Mouse (Mus musculus) cerebellum, postnatal 4 days (tissue): ENCODE measurements around the gene Zfp746.

Source experiments
- DNase-seq, 2 experiments: peaks; one replicate each; pipeline ENCODE4 v3.0.0; 2022; ENCODE audit warnings: low spot score in 2 of 2, mixed read lengths in 1 of 2

Gene Zfp746

GRCm38 (mm10) chr6:48047114-48047449 is 39.3 kb downstream of the Zfp746 start:
- no peak for DNase-seq

GRCm38 (mm10) chr6:48032661-48033060 is 53.7 kb downstream of the Zfp746 start:
- no peak for DNase-seq

- DNase-seq = no peak
These were observed 60.3 kb downstream of the Zfp746 start for GRCm38 (mm10) chr6:48025905-48026660.

- DNase-seq = no peak
These were observed 61.4 kb downstream of the Zfp746 start for GRCm38 (mm10) chr6:48024994-48025345.

- DNase-seq = peak in 1 of 2 experiments; percentile 11
These were observed 61.9 kb downstream of the Zfp746 start for GRCm38 (mm10) chr6:48024330-48024993.

- no peak for DNase-seq
These were observed 63.7 kb downstream of the Zfp746 start for GRCm38 (mm10) chr6:48022672-48023071.

GRCm38 (mm10) chr6:48021678-48022077 is 64.7 kb downstream of the Zfp746 start:
- no peak for DNase-seq

GRCm38 (mm10) chr6:48020006-48020405 is 66.4 kb downstream of the Zfp746 start:
- DNase-seq = no peak

GRCm38 (mm10) chr6:48016841-48017240 is 69.6 kb downstream of the Zfp746 start:
- no peak for DNase-seq

GRCm38 (mm10) chr6:48016090-48016521 is 70.3 kb downstream of the Zfp746 start:
- peak; percentile 63 to 84 for DNase-seq
